Mouse (Mus musculus): ENCODE measurements around the gene Slc25a22. TPM values are rescaled to one million over a fixed set of nuclear protein-coding genes. Genes with fewer than 3 reads are reported as not detected.

The Slc25a22 gene
- total and polyA plus RNA-seq, 3 experiments = 55.8 to 85.8 (median 72.6) TPM

DNA sequence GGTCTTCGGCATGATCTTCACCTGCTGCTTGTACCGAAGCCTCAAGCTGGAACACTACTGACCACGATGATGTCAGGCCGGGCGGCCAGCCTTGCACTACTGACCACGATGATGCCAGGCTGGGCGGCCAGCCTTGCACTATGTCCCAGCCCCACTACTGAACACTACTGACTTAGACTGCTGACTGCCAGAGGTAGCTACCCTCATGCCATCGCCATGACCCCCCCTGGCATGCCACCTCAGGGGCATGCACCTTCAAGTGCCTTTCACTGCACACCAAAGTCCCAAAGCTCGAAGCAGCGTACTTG is 32.9 kb upstream of the Slc25a22 start:
- no peak overlapping the region for H3K4me3 ChIP-seq
- no peaks in the 10 kb centered on the region for H3K27me3 ChIP-seq (ENCODE audit: control insufficient read depth, insufficient read depth, low read length)
- DNase-seq = no peak
- intact Hi-C loops (cut with DNase I) = no loop called here
- 93% methylated on average over 10 of the region's 10 CpGs for WGBS
- TF ChIP-seq POLR2A (IDR thresholded peaks at IDR 0.05; ENCODE audit: insufficient read depth, low read depth, low read length) (no peak), CTCF (IDR thresholded peaks at IDR 0.05) (no peak), EP300 (IDR thresholded peaks at IDR 0.05; ENCODE audit: insufficient read depth, low read depth, low read length) (no peak)
- H3K4me1 ChIP-seq (ENCODE audit: control insufficient read depth, insufficient read depth, low read length) = peaks cover 21% of the 10 kb centered on the region
- H3K9ac ChIP-seq (ENCODE audit: low read depth, low read length) = no peak overlapping the region
- no peak overlapping the region for H3K27ac ChIP-seq
- no peaks in the 10 kb centered on the region; the same call in 1 of the 2 replicates for H3K79me2 ChIP-seq (replicated peaks; ENCODE audit: control insufficient read depth, insufficient read depth, low read length)
- H3K36me3 ChIP-seq (ENCODE audit: control insufficient read depth, insufficient read depth, low read length) = no peaks in the 10 kb centered on the region; the same call in 1 of the 2 replicates

DNA sequence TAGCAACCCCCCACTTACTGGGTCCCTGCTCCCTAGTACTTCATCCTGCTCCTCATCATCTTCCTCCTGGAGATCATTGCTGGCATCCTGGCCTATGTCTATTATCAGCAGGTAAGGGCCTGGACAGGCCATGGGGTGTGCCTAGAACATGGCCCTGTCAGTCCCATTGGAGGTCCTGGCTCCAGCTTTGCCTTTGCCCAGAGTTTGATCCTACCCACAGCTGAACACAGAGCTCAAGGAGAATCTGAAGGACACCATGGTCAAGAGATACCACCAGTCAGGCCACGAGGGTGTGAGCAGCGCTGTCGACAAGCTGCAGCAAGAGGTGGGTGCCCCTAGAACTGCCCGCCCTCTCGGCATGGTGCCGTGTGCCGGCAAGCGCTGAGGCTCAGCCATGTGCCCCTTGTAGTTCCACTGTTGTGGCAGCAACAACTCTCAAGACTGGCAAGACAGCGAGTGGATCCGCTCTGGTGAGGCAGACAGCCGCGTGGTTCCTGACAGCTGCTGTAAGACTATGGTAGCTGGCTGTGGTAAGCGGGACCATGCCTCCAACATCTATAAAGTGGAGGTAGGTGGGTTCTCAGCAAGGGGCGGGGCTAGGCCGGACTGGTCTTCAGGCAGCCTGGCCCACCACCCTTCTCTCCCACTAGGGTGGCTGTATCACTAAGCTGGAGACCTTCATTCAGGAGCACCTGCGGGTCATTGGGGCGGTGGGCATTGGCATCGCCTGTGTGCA is 32.4 kb upstream of the Slc25a22 start:
- Histone ChIP-seq H3K27me3 (ENCODE audit: control insufficient read depth, insufficient read depth, low read length) (no peaks in the 10 kb centered on the region), H3K9ac (ENCODE audit: low read depth, low read length) (no peak overlapping the region), H3K79me2 (replicated peaks; ENCODE audit: control insufficient read depth, insufficient read depth, low read length) (no peaks in the 10 kb centered on the region; the same call in 1 of the 2 replicates), H3K4me3 (peak overlapping the region; percentile 82; the same call in 1 of the 2 replicates), H3K27ac (peak overlapping the region; percentile 98), H3K36me3 (ENCODE audit: control insufficient read depth, insufficient read depth, low read length) (no peaks in the 10 kb centered on the region; the same call in 1 of the 2 replicates), H3K4me1 (ENCODE audit: control insufficient read depth, insufficient read depth, low read length) (peaks cover 24% of the 10 kb centered on the region)
- intact Hi-C loops (cut with DNase I) = no loop called here
- TF ChIP-seq CTCF (IDR thresholded peaks at IDR 0.05) = no peak
- no peak for TF ChIP-seq POLR2A (IDR thresholded peaks at IDR 0.05; ENCODE audit: insufficient read depth, low read depth, low read length)
- TF ChIP-seq EP300 (IDR thresholded peaks at IDR 0.05; ENCODE audit: insufficient read depth, low read depth, low read length) = no peak
- WGBS = 87% methylated on average over 18 of the region's 18 CpGs
- DNase-seq = peak; percentile 41 to 49

DNA sequence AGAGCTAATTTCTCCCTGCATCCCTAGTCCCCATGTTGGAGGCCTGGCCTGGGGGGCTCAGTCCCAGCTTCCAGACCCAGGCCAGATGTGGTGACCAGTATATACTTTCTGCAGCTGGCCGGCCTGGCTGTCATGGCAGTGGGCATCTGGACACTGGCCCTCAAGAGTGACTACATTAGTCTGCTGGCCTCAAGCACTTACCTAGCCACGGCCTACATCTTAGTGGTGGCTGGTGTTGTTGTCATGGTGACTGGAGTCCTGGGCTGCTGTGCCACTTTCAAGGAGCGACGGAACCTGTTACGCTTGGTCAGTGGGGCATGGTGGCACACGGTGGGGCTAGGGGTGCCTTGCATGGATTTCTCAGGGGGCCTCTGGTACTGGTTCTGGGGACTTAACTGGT is 31.7 kb upstream of the Slc25a22 start:
- peak in 1 of 2 experiments; percentile 25 for DNase-seq
- Histone ChIP-seq H3K9ac (ENCODE audit: low read depth, low read length) (peak overlapping the region; percentile 44), H3K79me2 (replicated peaks; ENCODE audit: control insufficient read depth, insufficient read depth, low read length) (no peaks in the 10 kb centered on the region; the same call in 1 of the 2 replicates), H3K27me3 (ENCODE audit: control insufficient read depth, insufficient read depth, low read length) (no peaks in the 10 kb centered on the region), H3K4me3 (peak overlapping the region; percentile 82), H3K36me3 (ENCODE audit: control insufficient read depth, insufficient read depth, low read length) (no peaks in the 10 kb centered on the region; the same call in 1 of the 2 replicates), H3K4me1 (ENCODE audit: control insufficient read depth, insufficient read depth, low read length) (peaks cover 22% of the 10 kb centered on the region), H3K27ac (peak overlapping the region; percentile 98)
- TF ChIP-seq POLR2A (IDR thresholded peaks at IDR 0.05; ENCODE audit: insufficient read depth, low read depth, low read length) = no peak
- intact Hi-C loops (cut with DNase I) = no loop called here
- 78% methylated on average over 6 of the region's 6 CpGs for WGBS

DNA sequence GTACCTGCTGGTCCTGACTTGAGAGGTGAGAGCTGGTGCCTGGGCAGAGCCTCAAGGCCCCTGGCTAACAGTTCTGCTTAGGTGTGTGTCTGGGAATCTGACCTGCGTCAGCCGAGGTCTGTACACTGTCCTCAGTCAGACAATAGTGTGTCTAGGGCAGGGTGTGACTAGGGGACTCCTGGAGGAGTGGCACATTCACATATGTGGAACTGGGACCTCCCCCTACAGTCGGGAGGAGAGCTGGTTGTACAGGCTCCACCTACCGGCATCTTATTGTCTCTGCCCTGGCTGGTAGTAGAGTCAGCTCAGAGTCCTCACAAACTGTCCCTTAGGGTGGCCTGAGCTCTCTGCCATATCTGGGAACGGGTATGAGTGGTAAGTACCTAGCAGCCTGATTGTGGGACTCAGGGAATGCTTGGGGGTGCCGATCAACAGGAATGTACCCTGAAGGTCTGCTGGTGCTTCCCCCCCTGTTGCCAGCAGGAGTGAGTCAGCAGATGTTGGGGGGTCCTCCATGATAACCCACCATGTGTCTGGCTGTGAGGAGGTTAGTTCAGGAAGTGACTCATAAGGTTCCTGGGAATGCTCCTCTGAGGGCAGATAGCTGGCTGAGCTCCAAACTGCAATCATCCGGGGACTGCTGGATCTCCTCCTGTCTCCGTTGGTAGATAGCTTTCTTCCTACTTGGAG is 31.0 kb upstream of the Slc25a22 start:
- H3K4me1 ChIP-seq (ENCODE audit: control insufficient read depth, insufficient read depth, low read length) = peaks cover 19% of the 10 kb centered on the region
- peak; percentile 73 to 82 for DNase-seq
- no peaks in the 10 kb centered on the region; the same call in 1 of the 2 replicates for H3K79me2 ChIP-seq (replicated peaks; ENCODE audit: control insufficient read depth, insufficient read depth, low read length)
- H3K27me3 ChIP-seq (ENCODE audit: control insufficient read depth, insufficient read depth, low read length) = no peaks in the 10 kb centered on the region
- peak overlapping the region; percentile 75 for H3K9ac ChIP-seq (ENCODE audit: low read depth, low read length)
- H3K27ac ChIP-seq = peak overlapping the region; percentile 98
- intact Hi-C loops (cut with DNase I) = no loop called here
- H3K4me3 ChIP-seq = peak overlapping the region; percentile 82
- WGBS = under 1% methylated on average over 8 of the region's 8 CpGs
- TF ChIP-seq POLR2A (IDR thresholded peaks at IDR 0.05; ENCODE audit: insufficient read depth, low read depth, low read length) (peak; percentile 85), EP300 (IDR thresholded peaks at IDR 0.05; ENCODE audit: insufficient read depth, low read depth, low read length) (0 out of 2 replicates have a peak, but pooled peaks have one; percentile 43), CTCF (IDR thresholded peaks at IDR 0.05) (peak; percentile 79)
- H3K36me3 ChIP-seq (ENCODE audit: control insufficient read depth, insufficient read depth, low read length) = no peaks in the 10 kb centered on the region; the same call in 1 of the 2 replicates

DNA sequence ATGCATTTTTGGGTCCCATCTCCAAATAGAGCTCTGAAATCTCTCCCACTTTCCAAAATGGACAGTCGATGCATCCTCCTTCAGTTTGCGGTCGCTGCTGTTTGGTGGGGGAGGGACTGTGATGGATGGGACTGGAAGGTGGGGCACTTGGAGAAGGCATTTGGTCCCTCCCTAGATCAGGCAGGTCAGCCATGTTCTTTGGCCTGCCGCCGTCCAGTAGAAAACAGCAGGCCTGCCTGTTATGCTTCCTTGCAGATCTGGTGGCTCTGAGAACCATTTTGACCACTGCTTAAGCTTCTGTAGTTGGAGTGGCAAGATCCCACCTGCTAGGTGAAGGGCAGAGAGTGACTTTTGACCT is 30.5 kb upstream of the Slc25a22 start:
- Histone ChIP-seq H3K27ac (peak overlapping the region; percentile 98), H3K79me2 (replicated peaks; ENCODE audit: control insufficient read depth, insufficient read depth, low read length) (no peaks in the 10 kb centered on the region; the same call in 1 of the 2 replicates), H3K9ac (ENCODE audit: low read depth, low read length) (peak overlapping the region; percentile 75), H3K27me3 (ENCODE audit: control insufficient read depth, insufficient read depth, low read length) (no peaks in the 10 kb centered on the region), H3K4me3 (peak overlapping the region; percentile 82), H3K36me3 (ENCODE audit: control insufficient read depth, insufficient read depth, low read length) (no peaks in the 10 kb centered on the region; the same call in 1 of the 2 replicates), H3K4me1 (ENCODE audit: control insufficient read depth, insufficient read depth, low read length) (peaks cover 19% of the 10 kb centered on the region)
- DNase-seq = peak in 1 of 2 experiments; percentile 58
- intact Hi-C loops (cut with DNase I) = no loop called here
- TF ChIP-seq CTCF (IDR thresholded peaks at IDR 0.05) (no peak), EP300 (IDR thresholded peaks at IDR 0.05; ENCODE audit: insufficient read depth, low read depth, low read length) (no peak), POLR2A (IDR thresholded peaks at IDR 0.05; ENCODE audit: insufficient read depth, low read depth, low read length) (no peak)
- WGBS = 3% methylated on average over 5 of the region's 5 CpGs
